In genomic region chr14:26988694-26989093, GRCm38 (mm10) we compare ENCODE assay signal across 12 mouse cellular contexts. TPM values are rescaled to one million over a fixed set of nuclear protein-coding genes. Genes with fewer than 3 reads are reported as not detected.
DNase-seq lines count a peak whose midpoint lies in the region; ATAC-seq and TF ChIP-seq lines count a peak whose summit lies in the region.
"Had no signal": no experiment of that assay in that cellular context is flagged by ENCODE, and none has a peak within 500 bp of the region (broad histone marks: within the 10 kb centered on the region; RNA-seq: fewer than 3 reads in every experiment).

No protein-coding gene starts in this region.

- TF ChIP-seq EP300 in MEL (IDR thresholded peaks at IDR 0.05; ENCODE audit: low read depth in 1 of 2, low read length in 2 of 2), result no peak

- no peak for TF ChIP-seq POLR2A in liver, adult 2 months (IDR thresholded peaks at IDR 0.05; ENCODE audit: extremely low read depth, insufficient read depth, low read length)
- no peak for TF ChIP-seq POLR2A in MEL (IDR thresholded peaks at IDR 0.05; ENCODE audit: control insufficient read depth in 1 of 2, insufficient read depth in 1 of 2, low read depth in 1 of 2, low read length in 2 of 2, poor library complexity in 1 of 2)
- no peak for TF ChIP-seq POLR2A in small intestine, adult 2 months (IDR thresholded peaks at IDR 0.05; ENCODE audit: low read depth, low read length)

- no peak overlapping the region for H3K9ac ChIP-seq in liver, adult 2 months (ENCODE audit: low read depth, low read length)
- H3K9ac ChIP-seq in liver, embryonic 12.5 days, result no peak overlapping the region
- H3K9ac ChIP-seq in MEL (ENCODE audit: control insufficient read depth, low read depth, low read length, poor library complexity, severe bottlenecking), result no peak overlapping the region
- H3K9ac ChIP-seq: embryonic facial prominence, embryonic 12.5 days; limb, embryonic 13.5 days had no signal

- H3K27me3 ChIP-seq in liver, adult 2 months (ENCODE audit: control insufficient read depth, insufficient read depth, low read length), result no peaks in the 10 kb centered on the region
- H3K27me3 ChIP-seq in liver, embryonic 12.5 days (replicated peaks), result 0 out of 2 replicates have a peak, but pooled peaks cover 4% of the 10 kb centered on the region
- H3K27me3 ChIP-seq in MEL (ENCODE audit: control insufficient read depth in 1 of 2, insufficient read depth in 2 of 2, low read length in 2 of 2), result peaks cover 4% of the 10 kb centered on the region in 2 experiments
- H3K27me3 ChIP-seq in small intestine, adult 2 months (ENCODE audit: control insufficient read depth, insufficient read depth, low read length), result no peaks in the 10 kb centered on the region
- H3K27me3 ChIP-seq: embryonic facial prominence, embryonic 12.5 days; limb, embryonic 13.5 days had no signal

- no peak for ATAC-seq in liver, embryonic 12.5 days
- no peak for ATAC-seq in activated CD4-positive, CD25-positive, alpha-beta regulatory T cell, adult 4 months

- peak; percentile 38; the same call in 1 of the 2 replicates for TF ChIP-seq CTCF in liver, adult 2 months (IDR thresholded peaks at IDR 0.05; ENCODE audit: low read depth, low read length)
- peak; percentile 27 to 62 (median 62); a peak in 5 of 6 replicates for TF ChIP-seq CTCF in MEL (IDR thresholded peaks at IDR 0.05 in 2 of 3, conservative IDR thresholded peaks at IDR 0.05 in 1 of 3; ENCODE audit: control insufficient read depth in 1 of 3, insufficient read depth in 1 of 3, low read depth in 2 of 3, low read length in 3 of 3, poor library complexity in 1 of 3, severe bottlenecking in 1 of 3)
- TF ChIP-seq CTCF in small intestine, adult 2 months (IDR thresholded peaks at IDR 0.05; ENCODE audit: extremely low read depth, insufficient read length, insufficient replicate concordance, low read depth, low read length), result peak; percentile 47; the same call in 1 of the 2 replicates

- H3K4me2 ChIP-seq in liver, embryonic 12.5 days, result no peak overlapping the region
- H3K4me2 ChIP-seq: embryonic facial prominence, embryonic 12.5 days; limb, embryonic 13.5 days had no signal

- H3K4me1 ChIP-seq in liver, adult 2 months (ENCODE audit: control insufficient read depth, insufficient read depth, low read length), result no peaks in the 10 kb centered on the region
- peaks cover 6% of the 10 kb centered on the region for H3K4me1 ChIP-seq in liver, embryonic 12.5 days
- no peaks in the 10 kb centered on the region for H3K4me1 ChIP-seq in MEL (ENCODE audit: control insufficient read depth in 1 of 2, insufficient read depth in 2 of 2, low read length in 2 of 2)
- no peaks in the 10 kb centered on the region; the same call in 1 of the 2 replicates for H3K4me1 ChIP-seq in small intestine, adult 2 months (ENCODE audit: control insufficient read depth, insufficient read depth, insufficient read length, low read length)

- H3K79me2 ChIP-seq in liver, adult 2 months (ENCODE audit: control insufficient read depth, insufficient read depth, low read length), result no peaks in the 10 kb centered on the region
- H3K79me2 ChIP-seq in MEL (ENCODE audit: control insufficient read depth, insufficient read depth, low read length, poor library complexity), result no peaks in the 10 kb centered on the region

- no peaks in the 10 kb centered on the region for H3K36me3 ChIP-seq in liver, adult 2 months (ENCODE audit: control insufficient read depth, insufficient read depth, low read length)
- H3K36me3 ChIP-seq in liver, embryonic 12.5 days, result no peaks in the 10 kb centered on the region
- no peaks in the 10 kb centered on the region for H3K36me3 ChIP-seq in MEL (ENCODE audit: control insufficient read depth in 1 of 2, insufficient read depth in 2 of 2, low read length in 2 of 2)
- no peaks in the 10 kb centered on the region for H3K36me3 ChIP-seq in small intestine, adult 2 months (ENCODE audit: control insufficient read depth, insufficient read depth, low read length)
- H3K36me3 ChIP-seq: embryonic facial prominence, embryonic 12.5 days; limb, embryonic 13.5 days; midbrain, embryonic 10.5 days had no signal

- no peak overlapping the region for H3K4me3 ChIP-seq in liver, adult 2 months (ENCODE audit: insufficient read depth, low read depth, low read length)
- no peak overlapping the region for H3K4me3 ChIP-seq in liver, embryonic 12.5 days
- H3K4me3 ChIP-seq in MEL (ENCODE audit: control insufficient read depth in 1 of 2, insufficient read depth in 1 of 2, low read depth in 2 of 2, low read length in 2 of 2), result no peak overlapping the region
- no peak overlapping the region for H3K4me3 ChIP-seq in small intestine, adult 2 months (ENCODE audit: low read depth, low read length)
- H3K4me3 ChIP-seq: embryonic facial prominence, embryonic 12.5 days; limb, embryonic 13.5 days; midbrain, embryonic 10.5 days had no signal

- 50% methylated on average over 2 of the region's 2 CpGs for WGBS in liver, adult 2 months
- 49% methylated on average over 2 of the region's 2 CpGs for WGBS in liver, embryonic 12.5 days (ENCODE audit: insufficient replicate concordance)
- WGBS in small intestine, adult 2 months, result 47% methylated on average over 2 of the region's 2 CpGs

- peak; percentile 31 for TF ChIP-seq RAD21 in MEL (IDR thresholded peaks at IDR 0.05; ENCODE audit: low read depth, low read length)

- H3K9me3 ChIP-seq in liver, embryonic 12.5 days (replicated peaks), result no peaks in the 10 kb centered on the region
- no peaks in the 10 kb centered on the region for H3K9me3 ChIP-seq in MEL (replicated peaks; ENCODE audit: insufficient read depth, low read length)
- H3K9me3 ChIP-seq: embryonic facial prominence, embryonic 12.5 days; midbrain, embryonic 10.5 days had no signal

- H3K27ac ChIP-seq in liver, adult 2 months (replicated peaks; ENCODE audit: insufficient read depth, low read depth, low read length), result no peak overlapping the region
- H3K27ac ChIP-seq in liver, embryonic 12.5 days, result no peak overlapping the region
- no peak overlapping the region for H3K27ac ChIP-seq in MEL (ENCODE audit: control insufficient read depth, low read depth, low read length)
- no peak overlapping the region for H3K27ac ChIP-seq in small intestine, adult 2 months (ENCODE audit: insufficient read depth, low read depth, low read length)
- H3K27ac ChIP-seq: embryonic facial prominence, embryonic 12.5 days; limb, embryonic 13.5 days; midbrain, embryonic 10.5 days had no signal

- DNase-seq in embryo, embryonic 10 days (ENCODE audit: low spot score), result peak; percentile 29
- DNase-seq in embryo, embryonic 11 days, result no peak
- peak; percentile 8 for DNase-seq in liver, adult 2 months (ENCODE audit: extremely low read depth, low read depth, low spot score)
- peak; percentile 63 for DNase-seq in MEL (ENCODE audit: low read depth, low spot score)
- no peak for DNase-seq in layer of hippocampus, adult 9-11 months
- DNase-seq: heart, postnatal 14 days had no signal

TF ChIP-seq in MEL, 35 proteins besides CTCF, POLR2A, EP300 and RAD21 (continues in another document):
- TF ChIP-seq GABPA (IDR thresholded peaks at IDR 0.05; ENCODE audit: low read depth, low read length) (no peak), NRF1 (IDR thresholded peaks at IDR 0.05; ENCODE audit: insufficient read depth, low read depth, low read length, poor library complexity, severe bottlenecking) (no peak), POLR2AphosphoS5 (IDR thresholded peaks at IDR 0.05; ENCODE audit: borderline replicate concordance, low read depth, low read length) (no peak), SMC3 (IDR thresholded peaks at IDR 0.05; ENCODE audit: low read depth, low read length) (peak; percentile 64), MEF2A (IDR thresholded peaks at IDR 0.05; ENCODE audit: extremely low read depth, insufficient replicate concordance, low read depth, low read length, poor library complexity, severe bottlenecking) (no peak), UBTF (IDR thresholded peaks at IDR 0.05; ENCODE audit: borderline replicate concordance, insufficient read depth, low read depth, low read length) (no peak), ZMIZ1 (IDR thresholded peaks at IDR 0.05; ENCODE audit: low read depth, low read length) (no peak), TBP (IDR thresholded peaks at IDR 0.05; ENCODE audit: low read depth, low read length) (no peak), ETS1 (IDR thresholded peaks at IDR 0.05; ENCODE audit: low read depth, low read length) (no peak), GATA1 (IDR thresholded peaks at IDR 0.05; ENCODE audit: low read depth, low read length) (no peak), MAFK (IDR thresholded peaks at IDR 0.05; ENCODE audit: borderline replicate concordance, low read depth, low read length) (no peak)

RNA-seq across cellular contexts. Expression of gene Hesx1, which starts 5.5 kb away (rescaled TPM):
- total RNA-seq in liver, adult 2 months (2014; rRNA removed), result not detected in 2 replicates
- not detected in 2 replicates for polyA plus RNA-seq in liver, adult 2 months (2012; rRNA removed)
- 16.0 and 16.8 TPM in 2 replicates for polyA plus RNA-seq in liver, embryonic 12.5 days (2016; fragmentation: Nextera tagmentation; extraction: Ambion mirVana)
- not detected in 2 replicates for total RNA-seq in MEL (2012; rRNA removed)
- polyA plus RNA-seq in MEL (2012; ENCODE audit: insufficient read depth in 1 of 2, insufficient read length in 2 of 2, low read depth in 1 of 2, low replicate concordance in 2 of 2, missing spikeins in 1 of 2), result not detected
- not detected in 2 replicates for polyA plus RNA-seq in small intestine, adult 2 months (2012; rRNA removed)
- polyA plus RNA-seq in activated CD4-positive, CD25-positive, alpha-beta regulatory T cell, adult 4 months (2017; shearing (Covaris generic)), result under 1 TPM in 1 of 2 experiments, not detected in 1; 0.88 TPM
- total RNA-seq: heart, postnatal 14 days had no signal

RNA-seq across cellular contexts. Expression of gene Appl1, which starts 17.7 kb away (rescaled TPM):
- 7.9 and 9.7 TPM in 2 replicates for total RNA-seq in liver, adult 2 months (2014; rRNA removed)
- polyA plus RNA-seq in liver, adult 2 months (2012; rRNA removed), result 1.2 and 1.5 TPM in 2 replicates
- polyA plus RNA-seq in liver, embryonic 12.5 days (2016; fragmentation: Nextera tagmentation; extraction: Ambion mirVana), result 9.2 and 10.0 TPM in 2 replicates
- 2.5 and 3.2 TPM in 2 replicates for total RNA-seq in MEL (2012; rRNA removed)
- polyA plus RNA-seq in MEL (2012; ENCODE audit: insufficient read depth in 1 of 2, insufficient read length in 2 of 2, low read depth in 1 of 2, low replicate concordance in 2 of 2, missing spikeins in 1 of 2), result 1 to 10 TPM in 1 of 2 experiments, not detected in 1; 4.5 TPM
- polyA plus RNA-seq in small intestine, adult 2 months (2012; rRNA removed), result 0.44 and 1.3 TPM in 2 replicates
- polyA plus RNA-seq in activated CD4-positive, CD25-positive, alpha-beta regulatory T cell, adult 4 months (2017; shearing (Covaris generic)), result 10 to 100 TPM; 26.2 to 38.2 TPM

RNA-seq across cellular contexts. Expression of gene Il17rd, which starts 50.0 kb away (rescaled TPM):
- total RNA-seq in liver, adult 2 months (2014; rRNA removed), result 0.54 and 0.55 TPM in 2 replicates
- polyA plus RNA-seq in liver, adult 2 months (2012; rRNA removed), result 0.12 and 0.16 TPM in 2 replicates
- 0.27 and 0.32 TPM in 2 replicates for polyA plus RNA-seq in liver, embryonic 12.5 days (2016; fragmentation: Nextera tagmentation; extraction: Ambion mirVana)
- 0.04 TPM in 1 of 2 replicates, not detected in the other for total RNA-seq in MEL (2012; rRNA removed)
- polyA plus RNA-seq in MEL (2012; ENCODE audit: insufficient read depth in 1 of 2, insufficient read length in 2 of 2, low read depth in 1 of 2, low replicate concordance in 2 of 2, missing spikeins in 1 of 2), result not detected
- polyA plus RNA-seq in small intestine, adult 2 months (2012; rRNA removed), result 0.94 and 1.8 TPM in 2 replicates
- polyA plus RNA-seq in activated CD4-positive, CD25-positive, alpha-beta regulatory T cell, adult 4 months (2017; shearing (Covaris generic)), result under 1 TPM; 0.32 to 0.33 TPM

Comparison
In these comparisons a context has a peak if more than half of its experiments do, and no peak if none do; other contexts are left out.
1. DNase-seq: peak in embryo, embryonic 10 days (single experiment), liver, adult 2 months (single experiment) and MEL (single experiment); none in embryo, embryonic 11 days (single experiment) and layer of hippocampus, adult 9-11 months (single experiment).
2. Peak in every context shown above with its lines, with median percentiles within 50 percentile points of each other: CTCF ChIP-seq.